Mouse (Mus musculus) liver, postnatal 0 days (tissue): ENCODE measurements at regions not wholly inside any gene's neighbourhood (a gene's known extent, or its start where the extent isn't known, plus 50 kb on each side); places are given as distances from the start of the nearest gene placed in this dataset.

ENCODE experiments used
- CTCF ChIP-seq: sonication (generic); IDR thresholded peaks from 2 replicates; pipeline ENCODE4 v1.5.1; 2016; ENCODE audit warnings: antibody characterized with exemption, low read depth
- EP300 ChIP-seq: IDR thresholded peaks from 2 replicates; pipeline ENCODE4 v1.6.1; 2016; ENCODE audit warnings: antibody characterized with exemption, low read depth, mild to moderate bottlenecking

- TF ChIP-seq CTCF (no peak), EP300 (no peak)
Observed at GRCm38 (mm10) chr6:109230391-109230790, 401.9 kb downstream of the Edem1 start.
